Mouse (Mus musculus): Measurements from ENCODE around the gene Bdkrb1.

Gene Bdkrb1

GRCm38 (mm10) chr12:105602581-105603210 lies at the start of gene Bdkrb1:
Bdkrb1 (plus strand) TSS chr12:105603085.
- no peak for DNase-seq (ENCODE audit: low spot score)

DNA sequence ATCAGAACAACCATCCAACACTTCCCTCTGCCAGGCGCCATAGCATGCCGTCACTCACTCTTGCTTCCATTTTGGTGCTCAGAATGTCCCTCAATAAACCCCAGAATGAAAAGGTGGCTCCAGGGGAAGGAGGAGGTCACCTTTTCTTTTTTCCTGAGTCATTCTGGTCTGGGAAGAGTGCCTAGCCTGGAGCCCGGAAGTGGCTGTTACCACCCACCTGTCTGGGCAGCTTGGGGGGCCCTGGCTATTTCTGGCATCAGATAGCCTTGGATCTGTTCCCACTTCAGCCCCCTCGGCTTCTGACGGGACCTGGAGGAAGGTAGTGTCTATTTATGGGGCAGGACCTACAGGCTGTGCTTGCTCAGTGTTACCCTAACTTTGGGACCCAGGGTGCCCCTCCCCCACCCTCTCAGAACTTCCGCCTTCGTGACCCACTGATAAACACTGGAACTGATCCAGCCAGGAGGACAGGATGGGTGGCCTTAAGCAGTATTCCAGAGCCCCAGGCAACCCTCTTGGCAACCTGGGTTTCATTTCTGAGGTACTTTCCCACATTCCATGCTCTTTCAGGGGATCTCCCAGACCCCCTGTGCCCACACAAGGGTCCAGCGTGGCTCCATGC lies 48.6 kb upstream of the Bdkrb1 start:
- DNase-seq (ENCODE audit: low spot score) = no peak

- DNase-seq (ENCODE audit: low spot score) = no peak
Measured at GRCm38 (mm10) chr12:105555172-105555571, 47.7 kb upstream of the Bdkrb1 start.

GRCm38 (mm10) chr12:105557250-105557925 lies 45.5 kb upstream of the Bdkrb1 start:
- no peak for DNase-seq (ENCODE audit: low spot score)

- no peak for DNase-seq (ENCODE audit: low spot score)
Measured at GRCm38 (mm10) chr12:105561007-105561534, 41.8 kb upstream of the Bdkrb1 start.

GRCm38 (mm10) chr12:105562056-105562820 lies 40.6 kb upstream of the Bdkrb1 start:
- no peak for DNase-seq (ENCODE audit: low spot score)

DNA sequence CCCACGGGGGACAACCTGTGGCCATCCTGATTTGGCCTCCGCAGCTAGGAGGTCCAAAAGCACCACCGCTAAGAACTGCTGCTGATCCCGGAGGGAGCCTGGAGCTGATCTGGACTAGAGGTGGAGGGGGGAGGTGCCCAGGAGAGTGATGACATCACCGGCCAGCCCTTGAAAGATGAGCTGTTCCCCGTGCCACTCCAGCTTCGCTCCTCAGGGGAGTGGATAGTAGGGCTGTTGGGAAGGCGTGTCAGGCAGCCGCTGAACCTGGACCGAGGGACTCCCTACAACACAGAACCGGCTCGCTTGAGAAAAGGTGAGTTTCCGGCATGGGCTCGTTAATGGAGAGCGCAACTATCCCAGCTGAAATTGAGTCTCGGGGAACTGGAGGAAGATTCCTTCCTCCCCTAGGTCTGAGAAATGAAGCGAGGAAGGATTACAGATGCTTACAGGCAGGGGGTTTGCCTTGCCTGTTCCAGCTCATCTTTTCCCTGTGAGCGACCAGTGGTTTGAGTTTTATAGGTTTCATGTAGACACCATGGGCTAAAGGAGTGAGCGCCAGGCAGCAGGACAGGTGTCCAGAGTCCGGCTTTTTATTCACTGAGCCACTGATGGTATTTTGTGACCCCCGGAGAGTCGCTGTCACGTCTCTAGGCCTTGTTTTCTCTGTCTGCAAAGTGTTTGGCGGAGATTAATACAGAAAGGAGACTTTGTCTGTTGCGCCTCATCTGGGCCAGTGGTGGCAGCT lies 39.8 kb upstream of the Bdkrb1 start, which contains the start of gene Bdkrb2:
Bdkrb2 (plus strand) TSS at position 291 of the 745 bp plus-strand sequence.
- DNase-seq (ENCODE audit: low spot score) = peak; percentile 52

DNA sequence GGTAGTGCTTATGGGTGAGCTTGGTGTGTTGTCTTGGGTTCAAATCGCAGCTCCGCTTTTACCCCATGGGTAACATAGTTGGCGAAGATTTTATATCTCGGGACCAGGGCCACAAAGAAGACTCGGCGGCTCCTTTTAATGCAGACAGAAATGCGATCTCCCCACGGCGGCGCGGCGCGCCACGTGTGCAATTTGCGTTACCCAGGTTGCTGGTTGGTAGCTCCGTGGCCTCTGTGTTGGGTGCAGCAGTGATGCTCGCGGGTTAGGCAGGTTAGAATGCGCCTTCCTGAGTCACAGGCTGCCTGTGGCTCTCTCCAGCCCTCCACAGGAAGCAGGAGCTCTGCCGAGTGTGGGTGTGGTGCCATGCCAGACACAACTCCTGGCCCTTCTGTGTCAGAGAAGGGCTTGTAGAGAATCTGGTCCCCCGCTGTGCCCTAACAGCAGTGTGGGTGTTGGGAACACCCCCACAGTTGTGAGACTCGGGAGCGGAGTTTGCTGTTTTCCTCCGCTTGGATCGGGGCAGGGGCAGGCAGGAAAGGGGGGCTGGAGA lies 39.1 kb upstream of the Bdkrb1 start:
- no peak for DNase-seq (ENCODE audit: low spot score)

DNA sequence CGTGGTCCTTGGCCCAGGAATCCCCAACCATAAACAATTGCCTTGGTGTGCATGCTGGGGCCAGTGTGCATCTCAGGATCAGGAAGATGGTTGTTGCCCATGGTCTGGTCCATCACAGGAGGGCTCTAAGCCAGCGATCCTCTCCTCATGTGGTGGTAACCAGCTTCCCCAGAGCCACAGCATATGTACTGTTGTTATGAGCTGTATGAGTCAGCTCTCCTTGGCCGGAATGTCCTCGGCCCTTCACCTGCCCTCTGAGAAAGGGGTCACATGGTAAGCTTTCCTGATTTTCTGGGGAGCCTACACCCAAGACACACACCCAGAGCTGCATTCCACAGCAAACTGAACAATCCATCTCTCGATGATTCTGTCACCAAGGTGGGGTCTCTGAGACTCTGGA lies 37.7 kb upstream of the Bdkrb1 start:
- DNase-seq (ENCODE audit: low spot score) = no peak

DNA sequence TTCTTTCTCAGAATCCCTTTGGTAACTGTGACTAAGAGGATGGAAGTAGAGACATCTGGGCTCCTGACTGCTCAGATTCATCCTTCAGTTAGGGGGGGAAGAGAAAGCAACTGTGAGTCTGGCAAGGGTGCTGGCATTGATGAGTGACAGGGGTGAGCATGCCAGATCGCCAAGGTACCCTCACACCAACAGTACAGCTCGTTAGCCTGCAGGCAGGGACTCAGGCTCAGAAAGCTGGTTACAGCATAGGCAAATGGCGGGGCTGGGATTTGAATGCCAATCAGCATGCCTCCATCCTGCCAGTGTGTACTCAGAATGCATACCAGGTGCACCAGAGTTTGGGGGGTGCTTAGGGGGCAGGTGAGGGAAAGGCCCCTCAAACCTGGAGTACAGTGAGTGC lies 31.0 kb upstream of the Bdkrb1 start:
- no peak for DNase-seq (ENCODE audit: low spot score)

DNA sequence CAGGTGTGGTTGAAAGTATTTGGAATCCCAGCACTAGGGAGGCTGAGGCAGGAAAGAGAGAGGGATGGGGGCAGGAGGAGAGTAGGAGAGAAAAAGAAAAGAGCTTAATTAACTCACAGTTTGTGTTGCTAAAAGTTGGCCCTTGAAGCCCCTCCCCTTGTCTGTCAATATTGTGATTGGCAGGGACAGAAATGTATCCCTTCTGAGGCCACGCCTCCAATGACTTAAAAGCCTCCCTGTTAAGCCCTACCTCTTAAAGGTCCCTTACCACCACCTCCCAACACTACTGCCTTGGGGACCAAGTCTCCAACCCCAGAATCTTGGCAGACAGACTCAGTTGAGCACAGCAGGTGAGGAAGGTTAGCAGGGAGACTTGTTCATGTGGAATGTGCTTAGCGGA lies 30.3 kb upstream of the Bdkrb1 start:
- no peak for DNase-seq (ENCODE audit: low spot score)

DNA sequence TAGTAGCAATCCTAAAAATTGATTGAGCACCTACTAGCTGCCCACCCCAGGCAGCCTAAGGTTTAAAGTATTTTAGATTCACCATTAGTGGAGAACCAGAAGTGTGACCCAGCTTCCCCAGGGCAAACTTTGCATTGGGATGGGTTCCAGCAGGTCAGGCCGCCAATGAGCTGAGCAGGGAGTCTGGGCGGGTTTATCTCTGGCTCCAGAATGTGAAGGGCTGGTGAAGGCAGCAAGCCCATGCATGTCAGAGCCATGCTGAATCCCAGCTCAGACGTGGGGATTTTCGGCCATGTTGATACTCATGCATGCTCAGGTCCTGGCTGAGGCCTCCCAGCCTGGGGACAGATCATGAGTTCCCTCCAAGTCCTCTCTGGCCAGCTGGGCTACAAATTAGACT lies 28.5 kb upstream of the Bdkrb1 start:
- DNase-seq (ENCODE audit: low spot score) = no peak

DNA sequence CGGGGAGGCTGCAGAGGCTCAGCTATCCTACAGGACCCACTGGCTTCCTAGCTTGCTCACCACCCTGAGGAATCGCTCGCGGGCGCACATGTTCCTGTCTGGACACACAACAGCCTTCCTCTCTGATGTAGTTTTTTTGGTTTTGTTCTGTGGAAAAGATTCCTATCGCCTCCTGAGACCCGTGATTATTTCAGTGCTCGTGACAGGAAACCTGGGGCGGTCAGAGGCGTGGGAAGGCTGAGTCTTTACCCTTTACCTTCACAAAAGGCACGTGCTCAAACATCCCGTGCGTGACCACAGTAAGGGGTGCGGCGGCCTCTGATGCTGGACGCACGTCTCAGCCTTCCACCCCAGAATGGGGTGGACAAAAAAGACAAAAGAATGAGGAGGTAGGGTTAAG lies 22.4 kb upstream of the Bdkrb1 start:
- DNase-seq (ENCODE audit: low spot score) = no peak

DNA sequence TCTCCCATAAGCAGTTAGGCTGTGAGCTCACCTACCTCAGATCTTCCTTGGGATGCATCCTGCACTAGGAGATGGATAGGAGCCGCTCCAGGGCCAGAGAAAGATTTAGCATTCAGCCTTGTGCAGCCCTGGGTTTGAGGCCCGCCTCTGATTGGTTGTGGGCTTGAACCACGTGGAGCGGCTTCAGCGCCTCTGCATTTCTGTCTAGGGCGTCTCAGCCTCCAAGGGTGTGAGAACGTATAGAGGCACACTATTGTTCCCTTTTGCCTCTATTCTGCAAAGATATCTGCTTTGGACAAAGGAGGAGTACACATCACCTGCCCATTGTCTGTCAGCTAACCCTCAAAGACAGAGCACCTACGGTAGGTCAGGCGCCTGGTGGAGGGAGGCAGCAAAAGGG lies 20.4 kb upstream of the Bdkrb1 start:
- no peak for DNase-seq (ENCODE audit: low spot score)

GRCm38 (mm10) chr12:105583484-105583883 lies 19.4 kb upstream of the Bdkrb1 start:
- DNase-seq (ENCODE audit: low spot score) = no peak

DNA sequence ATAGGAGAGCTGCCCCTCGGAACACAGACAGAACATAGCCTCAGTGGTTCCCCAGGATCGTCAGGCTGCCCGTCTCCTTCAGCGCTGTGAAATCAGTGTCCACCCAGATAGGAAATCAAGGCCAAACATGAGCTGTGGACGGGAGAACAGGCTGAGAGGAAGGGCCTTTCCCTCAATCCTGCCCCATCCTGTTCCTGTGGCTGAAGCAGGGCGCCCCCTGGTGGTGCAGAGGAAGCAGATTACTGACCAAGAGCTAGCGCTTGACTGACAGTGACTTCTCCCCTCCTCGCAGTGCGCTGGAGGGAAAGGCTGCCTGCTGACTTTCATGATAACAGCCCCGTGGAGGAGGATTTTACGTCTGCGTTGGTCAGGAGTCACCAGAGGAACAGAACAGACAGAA lies 18.0 kb upstream of the Bdkrb1 start:
- peak; percentile 80 for DNase-seq (ENCODE audit: low spot score)

DNA sequence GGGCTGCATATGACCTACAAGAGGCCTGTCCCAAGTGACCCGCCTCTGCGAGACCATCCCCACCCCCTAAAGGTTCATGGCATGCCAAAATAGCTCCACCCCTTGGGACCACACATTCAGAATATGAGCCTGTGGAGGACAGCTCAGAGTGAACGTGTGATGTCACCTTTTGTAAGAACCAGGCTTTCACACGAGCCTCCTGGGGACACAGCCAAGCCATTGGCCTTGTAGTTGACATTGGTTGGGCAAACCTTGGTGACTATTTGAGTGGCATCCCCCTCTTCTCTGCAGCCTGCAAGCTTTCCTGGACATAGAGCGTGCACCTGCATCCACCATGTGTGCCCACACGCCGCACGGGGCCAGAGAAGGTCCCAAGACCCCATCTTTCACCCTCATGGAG lies 15.4 kb upstream of the Bdkrb1 start:
- DNase-seq (ENCODE audit: low spot score) = no peak

GRCm38 (mm10) chr12:105590786-105591185 lies 12.1 kb upstream of the Bdkrb1 start:
- DNase-seq (ENCODE audit: low spot score) = no peak

DNA sequence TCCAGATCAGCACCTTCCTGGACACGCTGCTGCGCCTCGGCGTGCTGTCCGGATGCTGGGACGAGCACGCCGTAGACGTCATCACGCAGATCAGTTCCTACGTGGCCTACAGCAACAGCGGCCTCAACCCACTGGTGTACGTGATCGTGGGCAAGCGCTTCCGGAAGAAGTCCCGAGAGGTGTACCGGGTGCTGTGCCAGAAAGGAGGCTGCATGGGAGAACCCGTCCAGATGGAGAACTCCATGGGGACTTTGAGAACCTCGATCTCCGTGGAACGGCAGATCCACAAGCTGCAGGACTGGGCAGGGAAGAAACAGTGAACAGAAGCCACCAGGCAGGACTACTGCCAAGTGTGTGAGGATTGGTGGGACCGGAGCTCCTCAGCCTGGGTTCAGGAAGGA lies 10.5 kb upstream of the Bdkrb1 start:
- no peak for DNase-seq (ENCODE audit: low spot score)

DNA sequence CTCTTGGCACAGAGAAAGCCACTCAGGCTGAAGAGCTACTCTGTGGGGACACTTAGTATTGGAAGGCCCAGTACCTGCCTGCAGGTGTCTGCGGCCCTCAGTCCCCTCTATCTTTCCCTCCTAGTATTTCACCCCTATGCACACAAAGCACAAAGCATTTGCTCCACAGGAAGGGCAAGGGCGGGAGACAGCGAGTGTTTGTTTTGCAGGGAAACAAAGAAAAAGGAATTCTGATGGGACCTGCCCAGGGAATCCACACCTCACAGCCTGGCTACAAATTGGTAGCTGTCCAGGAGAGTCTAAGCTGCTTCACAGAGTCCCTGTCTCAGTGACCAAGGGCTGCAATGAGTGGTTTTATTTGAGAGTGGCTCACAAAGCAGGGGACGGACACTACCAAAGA lies 9.4 kb upstream of the Bdkrb1 start:
- DNase-seq (ENCODE audit: low spot score) = no peak

DNA sequence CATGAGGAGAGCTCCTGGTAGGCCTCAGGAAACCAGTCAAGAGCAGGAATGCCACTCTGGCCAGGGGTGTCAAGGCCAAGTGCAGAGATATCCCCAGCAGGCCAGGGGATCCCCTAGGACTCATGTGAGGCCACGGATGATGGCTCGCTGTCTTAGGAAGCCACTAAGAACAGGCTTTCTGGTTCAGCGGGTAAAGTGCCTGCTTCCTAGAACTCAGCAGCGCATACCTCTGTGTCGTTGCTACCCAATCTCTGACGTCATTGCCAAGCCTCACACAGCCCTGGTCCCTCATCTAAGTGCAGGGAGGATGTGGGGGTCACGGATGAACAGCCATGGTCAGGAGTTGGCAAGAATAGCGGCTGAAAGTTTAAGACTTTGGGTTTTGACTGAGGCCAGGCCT lies 5.8 kb upstream of the Bdkrb1 start:
- DNase-seq (ENCODE audit: low spot score) = no peak

Measured in ovary, postnatal 36 days (tissue).